Mouse (Mus musculus) erythroblast, embryonic 14.5 days (primary cell): ENCODE measurements around the gene Hist1h1c. TPM values are rescaled to one million over a fixed set of nuclear protein-coding genes. Genes with fewer than 3 reads are reported as not detected.
"Not testable (repeated sequence)": the region's sequence is repeated elsewhere in the genome, so short reads cannot be mapped to it uniquely, and the experiment has no call there.

Source experiments
- H3K27me3 ChIP-seq: 2 replicates; pipeline ENCODE4 v1.6.1; 2012; ENCODE audit warnings: inconsistent platforms; ENCODE audit not compliant: control insufficient read depth
- H3K36me3 ChIP-seq: 2 replicates; pipeline ENCODE4 v1.6.1; 2012; ENCODE audit warnings: mild to moderate bottlenecking, inconsistent platforms; ENCODE audit not compliant: control insufficient read depth
- H3K4me1 ChIP-seq: 2 replicates; pipeline ENCODE4 v1.6.1; 2012; ENCODE audit warnings: inconsistent platforms; ENCODE audit not compliant: control insufficient read depth
- H3K4me3 ChIP-seq: replicated peaks from 2 replicates; pipeline ENCODE3; 2012; ENCODE audit warnings: moderate library complexity, mild to moderate bottlenecking, inconsistent platforms
- H3K9me3 ChIP-seq: 2 replicates; pipeline ENCODE4 v1.6.1; 2012; ENCODE audit warnings: low read length, inconsistent platforms, mixed read lengths; ENCODE audit not compliant: control insufficient read depth
- GATA1 ChIP-seq: IDR thresholded peaks from 2 replicates; pipeline ENCODE4 v1.6.1; 2012; ENCODE audit warnings: low read length, inconsistent platforms, mixed read lengths
- TAL1 ChIP-seq: IDR thresholded peaks from 3 replicates; pipeline ENCODE4 v1.6.1; 2012; ENCODE audit warnings: low read length, inconsistent platforms, mixed read lengths
- polyA plus RNA-seq: library from polyadenylated mRNA; stranded (reverse); fragments of >175 nt; gene quantifications from 2 replicates; pipeline ENCODE4 v1.2.3, GENCODE M21; 2012

Hist1h1c gene
- polyA plus RNA-seq, 1 experiment, result 94.3 TPM

DNA sequence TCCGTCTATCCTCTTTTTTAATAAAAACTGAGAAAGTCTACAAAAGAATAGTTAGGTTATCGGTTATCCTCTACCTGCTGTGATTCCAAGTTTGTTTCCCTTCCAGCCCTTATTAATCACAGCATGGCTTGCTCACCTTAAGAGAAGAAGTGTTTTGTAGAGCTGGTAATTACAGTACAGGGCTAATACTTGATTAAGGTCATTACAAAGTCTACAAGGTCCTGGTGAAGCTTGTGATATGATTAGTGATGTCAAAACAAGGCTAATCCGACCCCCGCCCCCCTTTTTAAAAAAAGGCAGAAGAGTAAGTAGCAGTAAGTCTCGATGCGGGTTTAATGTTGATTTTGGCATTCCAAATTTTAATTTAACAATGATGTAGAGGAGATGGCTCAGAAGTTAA is 39.6 kb upstream of the Hist1h1c start:
- Histone ChIP-seq H3K36me3 (peaks cover 2% of the 10 kb centered on the region; the same call in 1 of the 2 replicates), H3K4me1 (peaks cover 56% of the 10 kb centered on the region), H3K27me3 (no peaks in the 10 kb centered on the region), H3K9me3 (no peaks in the 10 kb centered on the region), H3K4me3 (peak overlapping the region; percentile 67)
- TF ChIP-seq TAL1 (no peak), GATA1 (no peak)

DNA sequence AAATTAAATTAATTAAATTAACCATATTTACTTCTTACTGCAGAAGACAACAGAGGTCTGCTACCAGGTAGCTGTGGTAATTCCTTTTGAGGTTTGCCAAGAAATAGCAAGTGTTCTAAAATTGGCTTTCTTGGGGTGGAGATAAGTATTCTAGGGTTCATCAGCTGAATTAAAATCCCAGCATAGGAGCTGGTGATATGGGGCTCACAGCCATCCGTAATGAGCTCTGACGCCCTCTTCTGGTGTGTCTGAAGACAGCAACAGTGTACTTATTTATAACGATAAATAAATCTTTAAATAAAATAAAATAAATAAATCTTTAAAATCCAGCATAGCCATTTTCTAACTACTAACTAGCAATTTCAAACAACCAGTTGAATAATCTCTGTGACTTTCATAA is 38.8 kb upstream of the Hist1h1c start:
- H3K4me3 ChIP-seq, result no peak overlapping the region
- no peaks in the 10 kb centered on the region for H3K9me3 ChIP-seq
- H3K27me3 ChIP-seq, result no peaks in the 10 kb centered on the region
- H3K4me1 ChIP-seq, result peaks cover 54% of the 10 kb centered on the region
- H3K36me3 ChIP-seq, result peaks cover 2% of the 10 kb centered on the region; the same call in 1 of the 2 replicates
- no peak for TF ChIP-seq TAL1
- TF ChIP-seq GATA1, result no peak

DNA sequence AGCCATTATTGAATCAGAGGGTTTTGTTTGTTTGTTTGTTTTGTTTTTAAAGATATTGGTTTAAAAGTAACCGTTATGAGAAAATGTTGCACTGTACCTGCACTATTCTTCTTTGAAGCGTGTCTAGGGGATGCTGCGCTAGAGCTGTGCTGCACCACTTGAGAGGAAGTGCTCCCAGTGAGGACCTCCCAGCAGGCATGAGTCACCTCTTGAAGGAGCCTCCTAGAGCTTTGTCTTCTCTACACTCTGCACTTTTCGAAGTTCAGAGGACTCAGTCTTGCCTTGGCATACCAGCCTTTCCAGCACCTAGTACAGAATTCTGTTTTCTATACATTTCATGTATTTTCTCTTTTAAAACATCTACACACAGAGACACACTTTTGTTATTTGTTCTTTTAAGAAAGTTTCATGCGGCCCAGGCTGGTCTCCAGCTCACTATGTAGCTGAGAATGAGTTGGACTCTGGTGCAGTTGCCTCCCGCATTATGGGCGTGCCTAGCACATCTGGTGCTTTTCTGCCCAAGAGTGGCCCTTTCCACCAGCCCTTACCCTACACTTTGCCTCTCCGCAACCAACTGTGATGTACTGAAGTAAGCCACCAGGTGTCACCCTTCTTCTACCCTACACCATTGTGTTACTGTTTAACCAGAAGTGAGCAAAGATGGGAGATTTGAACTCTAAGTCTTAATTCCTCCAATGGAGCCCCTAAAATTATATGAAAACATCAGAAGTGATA is 37.7 kb upstream of the Hist1h1c start:
- TF ChIP-seq TAL1, result no peak
- TF ChIP-seq GATA1, result no peak
- H3K4me3 ChIP-seq, result peak overlapping the region; percentile 25
- H3K27me3 ChIP-seq, result no peaks in the 10 kb centered on the region
- peaks cover 42% of the 10 kb centered on the region for H3K4me1 ChIP-seq
- H3K9me3 ChIP-seq, result no peaks in the 10 kb centered on the region
- no peaks in the 10 kb centered on the region for H3K36me3 ChIP-seq

DNA sequence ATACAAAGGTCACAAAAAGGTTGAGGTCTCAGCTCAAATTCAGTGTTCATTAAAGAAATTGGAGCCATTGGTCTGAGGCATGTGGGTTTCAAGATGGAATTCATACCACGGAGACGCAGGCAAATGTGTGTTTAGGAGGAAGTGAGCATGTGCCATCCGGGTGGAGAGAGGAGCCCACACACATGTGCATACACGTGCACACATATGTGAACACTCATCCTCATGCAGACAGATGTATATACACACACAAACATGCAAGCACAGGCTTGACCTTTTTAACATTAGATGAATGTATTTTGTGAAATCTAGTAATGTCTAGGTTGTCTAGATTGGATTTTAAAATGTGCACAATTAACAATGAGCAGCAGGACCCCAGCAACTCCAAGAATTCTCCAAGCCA is 36.4 kb upstream of the Hist1h1c start:
- TF ChIP-seq GATA1 (no peak), TAL1 (no peak)
- H3K36me3 ChIP-seq, result no peaks in the 10 kb centered on the region
- H3K4me1 ChIP-seq, result peaks cover 32% of the 10 kb centered on the region
- no peak overlapping the region for H3K4me3 ChIP-seq
- no peaks in the 10 kb centered on the region for H3K27me3 ChIP-seq
- no peaks in the 10 kb centered on the region for H3K9me3 ChIP-seq

DNA sequence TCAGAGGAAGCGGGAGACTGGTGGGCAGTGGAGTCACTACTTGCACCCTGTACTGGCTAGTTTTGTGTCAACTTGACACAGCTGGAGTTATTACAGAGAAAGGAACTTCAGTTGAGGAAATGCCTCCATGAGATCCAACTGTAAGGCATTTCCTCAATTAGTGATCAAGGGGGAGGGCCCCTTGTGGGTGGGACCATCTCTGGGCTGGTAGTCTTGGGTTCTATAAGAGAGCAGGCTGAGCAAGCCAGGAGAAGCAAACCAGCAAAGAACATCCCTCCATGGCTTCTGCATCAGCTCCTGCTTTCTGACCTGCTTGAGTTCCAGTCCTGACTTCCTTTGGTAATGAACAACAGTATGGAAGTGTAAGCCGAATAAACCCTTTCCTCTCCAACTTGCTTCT is 35.8 kb upstream of the Hist1h1c start:
- H3K4me3 ChIP-seq, H3K36me3 ChIP-seq, H3K9me3 ChIP-seq, H3K27me3 ChIP-seq: not testable (repeated sequence)
- peaks cover 27% of the 10 kb centered on the region for H3K4me1 ChIP-seq

DNA sequence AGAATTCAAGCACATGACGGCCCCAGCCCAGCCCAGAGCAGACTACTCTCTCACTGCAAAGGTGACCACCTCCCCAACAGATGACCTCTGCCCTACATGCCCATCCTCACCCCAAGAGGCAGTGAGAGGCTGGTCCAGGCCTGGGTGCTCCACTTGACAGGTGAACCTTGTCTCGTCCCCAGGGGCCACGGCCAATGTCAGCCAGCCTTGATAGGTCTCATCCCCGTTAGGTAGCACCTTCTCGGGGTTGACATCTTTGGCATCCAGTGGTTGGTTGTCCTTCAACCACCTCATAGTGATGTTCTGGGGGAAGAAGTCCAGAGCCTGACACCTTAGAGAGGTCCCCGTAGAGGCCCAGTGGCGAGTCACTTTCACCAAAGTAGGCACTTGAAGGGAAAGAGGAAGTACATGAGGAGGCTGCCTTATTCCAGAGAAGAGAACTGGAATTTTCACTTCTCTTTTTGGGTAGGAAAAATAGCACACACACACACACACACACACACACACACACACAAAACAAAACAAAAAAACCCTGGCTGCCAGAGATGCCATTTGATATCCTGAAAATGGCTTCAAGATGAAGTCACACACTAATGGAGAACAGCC is 32.8 kb upstream of the Hist1h1c start:
- TF ChIP-seq GATA1 (no peak), TAL1 (no peak)
- peaks cover 14% of the 10 kb centered on the region for H3K4me1 ChIP-seq

DNA sequence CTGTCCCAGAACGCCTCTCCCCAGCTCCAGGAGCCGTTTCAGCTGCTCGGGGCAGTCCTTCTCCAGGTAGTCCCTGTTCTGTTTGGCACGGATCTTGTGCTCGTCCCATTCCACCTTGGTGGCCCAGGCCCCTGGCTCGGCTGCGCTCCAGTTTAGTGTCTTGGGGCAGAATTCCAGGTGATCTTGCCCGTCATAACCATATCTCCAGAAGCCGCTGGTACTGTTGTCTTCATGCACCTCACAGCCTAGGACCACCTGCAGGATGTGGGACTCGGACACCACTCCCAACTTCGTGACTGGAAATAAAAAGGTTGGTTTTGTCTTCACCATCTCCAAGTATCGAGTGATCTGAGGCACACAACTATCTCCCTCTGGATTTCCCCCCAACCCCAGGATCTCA is 31.8 kb upstream of the Hist1h1c start:
- Histone ChIP-seq H3K36me3 (no peaks in the 10 kb centered on the region), H3K4me1 (peaks cover 10% of the 10 kb centered on the region), H3K9me3 (no peaks in the 10 kb centered on the region), H3K4me3 (no peak overlapping the region), H3K27me3 (peaks cover 33% of the 10 kb centered on the region)
- no peak for TF ChIP-seq GATA1
- no peak for TF ChIP-seq TAL1

More for the DNA sequence above, 32.8 kb upstream of the Hist1h1c start:
- Histone ChIP-seq H3K4me3 (no peak overlapping the region), H3K27me3 (peaks cover 24% of the 10 kb centered on the region), H3K9me3 (no peaks in the 10 kb centered on the region), H3K36me3 (no peaks in the 10 kb centered on the region)

DNA sequence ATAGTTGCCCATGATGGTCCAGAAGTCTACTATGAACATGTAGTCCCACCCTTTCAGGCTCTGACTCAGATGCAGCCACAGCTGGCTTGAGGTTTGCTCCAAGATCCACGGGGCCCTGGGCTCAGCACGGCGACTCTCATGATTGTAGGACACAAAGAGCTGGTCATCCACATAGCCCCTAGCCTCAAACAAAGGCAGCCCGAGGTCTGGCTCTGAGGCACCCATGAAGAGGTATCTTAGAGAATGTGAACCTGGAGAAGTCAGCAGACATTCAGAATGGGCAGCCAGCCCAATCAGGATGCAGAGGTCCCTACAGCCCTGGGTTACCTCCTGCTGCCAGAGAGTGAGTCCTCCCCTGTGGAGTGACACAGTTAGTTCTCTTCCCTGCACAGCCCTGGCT is 30.6 kb upstream of the Hist1h1c start:
- no peaks in the 10 kb centered on the region for H3K36me3 ChIP-seq
- H3K4me1 ChIP-seq, result peaks cover 10% of the 10 kb centered on the region
- H3K27me3 ChIP-seq, result peaks cover 39% of the 10 kb centered on the region
- H3K9me3 ChIP-seq, result no peaks in the 10 kb centered on the region
- no peak overlapping the region for H3K4me3 ChIP-seq
- no peak for TF ChIP-seq TAL1
- TF ChIP-seq GATA1, result no peak

DNA sequence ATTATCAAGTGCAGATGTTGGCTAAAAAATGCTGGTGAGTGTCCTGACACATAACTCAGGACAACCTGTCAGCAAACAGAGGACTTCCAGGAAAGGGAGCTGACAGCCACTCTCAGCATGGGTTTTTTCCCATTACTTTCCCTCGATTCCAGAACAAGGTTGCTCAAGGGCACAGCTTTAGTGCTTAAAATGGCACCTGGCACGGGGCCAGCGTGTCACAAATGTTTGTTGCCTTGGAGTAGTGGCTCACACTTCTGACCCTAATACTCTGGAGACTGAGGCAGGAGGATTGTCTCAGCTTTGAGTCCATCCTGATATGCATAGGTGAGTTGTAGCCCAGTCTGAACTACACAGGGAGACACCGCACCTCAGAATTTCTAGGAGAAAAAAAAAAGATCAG is 30.0 kb upstream of the Hist1h1c start:
- Histone ChIP-seq H3K9me3 (no peaks in the 10 kb centered on the region), H3K27me3 (peaks cover 42% of the 10 kb centered on the region), H3K36me3 (no peaks in the 10 kb centered on the region), H3K4me3 (no peak overlapping the region), H3K4me1 (peaks cover 7% of the 10 kb centered on the region)
- TF ChIP-seq TAL1, result no peak
- no peak for TF ChIP-seq GATA1
